Mouse (Mus musculus) neural tube, embryonic 15.5 days (tissue): ENCODE data around the gene Terb1. TPM values are rescaled to one million over a fixed set of nuclear protein-coding genes. Genes with fewer than 3 reads are reported as not detected.

Experiments used
- ATAC-seq: fragments of 200-750 bp; cut with Nextera tagmentation; 2 replicates; pipeline ENCODE4 v1.8.0; 2017; ENCODE audit warnings: mild to moderate bottlenecking, moderate TSS enrichment, moderate library complexity; ENCODE audit not compliant: low FRiP score
- H3K27ac ChIP-seq: fragments of 300-500 bp; sonication (generic); replicated peaks from 2 replicates; pipeline ENCODE4 v1.5.1; 2015; ENCODE audit warnings: mild to moderate bottlenecking, inconsistent platforms
- H3K27me3 ChIP-seq: fragments of 300-500 bp; sonication (generic); replicated peaks from 2 replicates; pipeline ENCODE4 v1.6.1; 2015; ENCODE audit warnings: inconsistent platforms
- H3K36me3 ChIP-seq: fragments of 300-500 bp; sonication (generic); 2 replicates; pipeline ENCODE4 v1.6.1; 2015; ENCODE audit warnings: inconsistent platforms
- H3K4me1 ChIP-seq: fragments of 300-500 bp; sonication (generic); 2 replicates; pipeline ENCODE4 v1.6.1; 2015; ENCODE audit warnings: inconsistent platforms
- H3K4me2 ChIP-seq: fragments of 300-500 bp; sonication (generic); 2 replicates; pipeline ENCODE4 v1.6.1; 2015; ENCODE audit warnings: inconsistent platforms, mild to moderate bottlenecking, moderate library complexity
- H3K4me3 ChIP-seq: fragments of 300-500 bp; sonication (generic); replicated peaks from 2 replicates; pipeline ENCODE4 v1.5.1; 2015; ENCODE audit warnings: mild to moderate bottlenecking, inconsistent platforms
- H3K9ac ChIP-seq: fragments of 300-500 bp; sonication (generic); replicated peaks from 2 replicates; pipeline ENCODE4 v1.6.1; 2015; ENCODE audit warnings: mild to moderate bottlenecking, inconsistent platforms
- H3K9me3 ChIP-seq: fragments of 300-500 bp; sonication (generic); replicated peaks from 2 replicates; pipeline ENCODE4 v1.6.1; 2016; ENCODE audit warnings: inconsistent platforms
- WGBS: fragments of 180-500 bp; shearing (Covaris S2); methylation state at CpG from one replicate; pipeline ENCODE4 v1.1.7; 2015; ENCODE audit warnings: mixed read lengths; 5-methylcytosine and 5-hydroxymethylcytosine counted together
- polyA plus RNA-seq: library from polyadenylated mRNA; unstranded; fragments of >200 nt; fragmentation: Nextera tagmentation; extraction: Ambion mirVana; gene quantifications from 2 replicates; pipeline ENCODE4 v1.2.1, GENCODE M21; 2015

The Terb1 gene
- polyA plus RNA-seq, 1 experiment from 2014 or later: 0.97 TPM

- no peaks in the 10 kb centered on the region for H3K27me3 ChIP-seq
- no peaks in the 10 kb centered on the region for H3K9me3 ChIP-seq
- no peak for ATAC-seq
- WGBS: 89% methylated on average over 7 of the region's 7 CpGs
- no peak overlapping the region for H3K27ac ChIP-seq
- no peak overlapping the region for H3K4me3 ChIP-seq
- no peak overlapping the region for H3K9ac ChIP-seq
- no peak overlapping the region for H3K4me2 ChIP-seq
- no peaks in the 10 kb centered on the region for H3K4me1 ChIP-seq
- H3K36me3 ChIP-seq: no peaks in the 10 kb centered on the region
These were observed 101.2 kb downstream of the Terb1 start for GRCm38 (mm10) chr8:104408328-104409110.

GRCm38 (mm10) chr8:104406340-104407128 lies 103.2 kb downstream of the Terb1 start:
- H3K9ac ChIP-seq: no peak overlapping the region
- H3K4me3 ChIP-seq: no peak overlapping the region
- 84% methylated on average over 6 of the region's 6 CpGs for WGBS
- no peaks in the 10 kb centered on the region for H3K4me1 ChIP-seq
- no peak overlapping the region for H3K4me2 ChIP-seq
- no peaks in the 10 kb centered on the region for H3K36me3 ChIP-seq
- ATAC-seq: no peak
- H3K27ac ChIP-seq: no peak overlapping the region
- H3K9me3 ChIP-seq: no peaks in the 10 kb centered on the region
- H3K27me3 ChIP-seq: no peaks in the 10 kb centered on the region

- H3K4me1 ChIP-seq: no peaks in the 10 kb centered on the region
- H3K9me3 ChIP-seq: no peaks in the 10 kb centered on the region
- WGBS: 76% methylated on average over 15 of the region's 15 CpGs
- no peak for ATAC-seq
- H3K4me2 ChIP-seq: no peak overlapping the region
- H3K4me3 ChIP-seq: no peak overlapping the region
- H3K9ac ChIP-seq: no peak overlapping the region
- no peaks in the 10 kb centered on the region for H3K27me3 ChIP-seq
- H3K27ac ChIP-seq: 0 out of 2 replicates have a peak overlapping the region, but pooled peaks have one; percentile 28
- no peaks in the 10 kb centered on the region for H3K36me3 ChIP-seq
These were observed 104.1 kb downstream of the Terb1 start for GRCm38 (mm10) chr8:104405430-104406187.

- H3K27me3 ChIP-seq: no peaks in the 10 kb centered on the region
- H3K27ac ChIP-seq: no peak overlapping the region
- no peaks in the 10 kb centered on the region for H3K4me1 ChIP-seq
- H3K4me3 ChIP-seq: no peak overlapping the region
- H3K36me3 ChIP-seq: no peaks in the 10 kb centered on the region
- ATAC-seq: no peak
- H3K4me2 ChIP-seq: no peak overlapping the region
- no peaks in the 10 kb centered on the region for H3K9me3 ChIP-seq
- H3K9ac ChIP-seq: no peak overlapping the region
- WGBS: 73% methylated on average over 3 of the region's 3 CpGs
These were observed 106.1 kb downstream of the Terb1 start for GRCm38 (mm10) chr8:104403596-104403995.

Other genes starting within 250 kb of the Terb1 start
- gene Cmtm2a, start 216.7 kb downstream of the Terb1 start, polyA plus RNA-seq: not detected in 2 replicates
- gene Gm45711, start 199.8 kb downstream of the Terb1 start, polyA plus RNA-seq: not detected in 2 replicates
- not detected in 2 replicates for gene Cmtm1, start 199.8 kb downstream of the Terb1 start, polyA plus RNA-seq
- not detected in 2 replicates for gene Gm11020, start 188.3 kb downstream of the Terb1 start, polyA plus RNA-seq
- not detected in 2 replicates for gene Cmtm2b, start 187.7 kb downstream of the Terb1 start, polyA plus RNA-seq
- gene Cmtm3, start 170.5 kb downstream of the Terb1 start, polyA plus RNA-seq: 38.9 and 57.6 TPM in 2 replicates
- gene Cmtm4, start 114.1 kb downstream of the Terb1 start, polyA plus RNA-seq: 2.4 and 2.6 TPM in 2 replicates
- 83.4 and 98.1 TPM in 2 replicates for gene Dync1li2, start 66.9 kb downstream of the Terb1 start, polyA plus RNA-seq
- 97.2 and 99.2 TPM in 2 replicates for gene Nae1, start 24.7 kb upstream of the Terb1 start, polyA plus RNA-seq
- 3.0 and 3.3 TPM in 2 replicates for gene Car7, start 24.8 kb upstream of the Terb1 start, polyA plus RNA-seq
- 18.4 and 19.7 TPM in 2 replicates for gene Pdp2, start 81.5 kb upstream of the Terb1 start, polyA plus RNA-seq
- 0.38 TPM in 1 of 2 replicates, not detected in the other for gene Cdh16, start 114.5 kb upstream of the Terb1 start, polyA plus RNA-seq
- gene Rrad, start 121.4 kb upstream of the Terb1 start, polyA plus RNA-seq: 4.7 and 6.8 TPM in 2 replicates
- gene Ciao2b, start 132.1 kb upstream of the Terb1 start, polyA plus RNA-seq: 121 and 135 TPM in 2 replicates
- gene Ces2a, start 224.1 kb upstream of the Terb1 start, polyA plus RNA-seq: 0.17 TPM in 1 of 2 replicates, not detected in the other